Comparison of ENCODE assay signal across 22 mouse cellular contexts in the genomic region with DNA sequence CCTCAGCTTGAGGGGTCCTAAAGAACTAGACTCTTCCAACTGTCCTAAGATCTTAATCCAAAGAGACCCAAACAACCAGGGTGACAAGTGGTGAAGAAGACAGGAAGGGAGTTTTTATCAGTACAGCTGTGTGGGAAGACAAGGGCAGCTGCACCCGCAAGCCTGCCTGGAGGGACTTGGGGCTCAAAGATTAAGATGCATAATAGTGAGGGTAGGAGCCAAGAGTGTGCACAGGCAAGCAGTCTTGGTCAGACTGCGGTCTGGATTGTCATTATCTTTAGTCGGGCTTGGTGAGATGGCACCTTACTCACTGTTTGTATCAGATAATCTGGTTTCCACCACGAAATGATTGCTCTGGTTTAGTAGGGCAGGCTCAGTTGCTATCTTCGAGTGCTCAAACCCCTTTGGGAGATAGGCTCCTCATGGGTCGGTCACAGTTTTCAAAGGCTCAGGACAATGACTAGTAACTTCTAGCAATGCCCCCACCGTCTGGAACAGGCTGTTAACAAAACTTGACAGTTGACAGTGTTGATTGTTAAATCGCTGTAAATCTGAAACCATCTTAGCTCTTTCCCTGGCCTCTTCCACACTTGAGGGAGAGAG.
DNase-seq lines count a peak whose midpoint lies in the region; ATAC-seq and TF ChIP-seq lines count a peak whose summit lies in the region.
"Had no signal": no experiment of that assay in that cellular context is flagged by ENCODE, and none has a peak within 500 bp of the region (broad histone marks: within the 10 kb centered on the region; RNA-seq: fewer than 3 reads in every experiment).

No protein-coding gene starts in this region.

- no peak overlapping the region for H3K9ac ChIP-seq in liver, embryonic 16.5 days (ENCODE audit: low read depth, low read length)
- no peak overlapping the region for H3K9ac ChIP-seq in kidney, embryonic 15.5 days
- H3K9ac ChIP-seq: embryonic facial prominence, embryonic 13.5 days; forebrain, embryonic 12.5 days; hindbrain, embryonic 15.5 days had no signal

- H3K27me3 ChIP-seq in liver, embryonic 16.5 days (ENCODE audit: control insufficient read depth, insufficient read depth, low read depth, low read length): peaks cover 2% of the 10 kb centered on the region; the same call in 1 of the 2 replicates
- peaks cover 4% of the 10 kb centered on the region for H3K27me3 ChIP-seq in myocyte (ENCODE audit: control insufficient read depth, insufficient read depth, insufficient read length)
- no peaks in the 10 kb centered on the region for H3K27me3 ChIP-seq in kidney, embryonic 15.5 days
- H3K27me3 ChIP-seq in kidney, adult 2 months (replicated peaks; ENCODE audit: control insufficient read depth, insufficient read depth, low read length): no peaks in the 10 kb centered on the region
- H3K27me3 ChIP-seq: forebrain, embryonic 12.5 days; hindbrain, embryonic 15.5 days had no signal

- DNase-seq in c-Kit-positive CD71-negative TER-119-negative erythroid progenitor cells, embryonic 14.5 days (ENCODE audit: low read depth): peak; percentile 18
- DNase-seq in liver: peak; percentile 40
- no peak for DNase-seq in kidney, adult 2 months
- DNase-seq in heart, postnatal 14 days: no peak
- DNase-seq: adrenal gland, postnatal 36 days; cerebellum, adult 11-12 months; cerebellum, postnatal 10 days; embryo, embryonic 11 days; kidney, adult 8-10 months; kidney, postnatal 14 days; lung, adult 18-20 months; lung, postnatal 10 days had no signal

- H3K27ac ChIP-seq in liver, embryonic 16.5 days (ENCODE audit: low read length): no peak overlapping the region
- H3K27ac ChIP-seq in kidney, embryonic 15.5 days: no peak overlapping the region
- no peak overlapping the region for H3K27ac ChIP-seq in kidney, adult 2 months (ENCODE audit: insufficient read depth, low read depth, low read length)
- H3K27ac ChIP-seq: embryonic facial prominence, embryonic 13.5 days; forebrain, embryonic 12.5 days; hindbrain, embryonic 15.5 days; stomach, postnatal 0 days had no signal

- H3K4me2 ChIP-seq in liver, embryonic 16.5 days (ENCODE audit: low read depth, low read length): no peak overlapping the region
- H3K4me2 ChIP-seq in myocyte (ENCODE audit: low read depth): no peak overlapping the region
- H3K4me2 ChIP-seq in kidney, embryonic 15.5 days: no peak overlapping the region
- H3K4me2 ChIP-seq: embryonic facial prominence, embryonic 13.5 days; forebrain, embryonic 12.5 days; heart, embryonic 11.5 days; hindbrain, embryonic 15.5 days had no signal

- no peak for TF ChIP-seq POLR2A in myocyte (IDR thresholded peaks at IDR 0.05; ENCODE audit: insufficient read length, low read depth)
- TF ChIP-seq POLR2A in kidney, adult 2 months (IDR thresholded peaks at IDR 0.05; ENCODE audit: low read depth, low read length): no peak

- WGBS in liver, embryonic 16.5 days (ENCODE audit: insufficient replicate concordance): 16% methylated on average over 8 of the region's 8 CpGs
- 71% methylated on average over 8 of the region's 8 CpGs for WGBS in kidney, embryonic 15.5 days
- 67% methylated on average over 8 of the region's 8 CpGs for WGBS in kidney, adult 2 months

- no peaks in the 10 kb centered on the region for H3K36me3 ChIP-seq in liver, embryonic 16.5 days (ENCODE audit: control insufficient read depth, insufficient read depth)
- no peaks in the 10 kb centered on the region for H3K36me3 ChIP-seq in myocyte (ENCODE audit: control insufficient read depth, insufficient read depth)
- H3K36me3 ChIP-seq in kidney, embryonic 15.5 days: no peaks in the 10 kb centered on the region
- H3K36me3 ChIP-seq in kidney, adult 2 months (ENCODE audit: control insufficient read depth, insufficient read depth, low read length): no peaks in the 10 kb centered on the region
- H3K36me3 ChIP-seq: embryonic facial prominence, embryonic 13.5 days; forebrain, embryonic 12.5 days; hindbrain, embryonic 15.5 days had no signal

- no peaks in the 10 kb centered on the region; the same call in 1 of the 2 replicates for H3K4me1 ChIP-seq in liver, embryonic 16.5 days (ENCODE audit: control insufficient read depth, low read depth, low read length)
- no peaks in the 10 kb centered on the region for H3K4me1 ChIP-seq in kidney, embryonic 15.5 days
- no peaks in the 10 kb centered on the region for H3K4me1 ChIP-seq in kidney, adult 2 months (ENCODE audit: control insufficient read depth, insufficient read depth, low read length)

- no peak overlapping the region for H3K4me3 ChIP-seq in liver, embryonic 16.5 days (ENCODE audit: low read depth, low read length)
- H3K4me3 ChIP-seq in myocyte: no peak overlapping the region
- H3K4me3 ChIP-seq in kidney, embryonic 15.5 days (replicated peaks): no peak overlapping the region
- H3K4me3 ChIP-seq in kidney, adult 2 months (ENCODE audit: insufficient read depth, low read depth, low read length): no peak overlapping the region
- H3K4me3 ChIP-seq: embryonic facial prominence, embryonic 13.5 days; erythroblast, embryonic 14.5 days; forebrain, embryonic 12.5 days; hindbrain, embryonic 15.5 days had no signal

- no peaks in the 10 kb centered on the region for H3K79me2 ChIP-seq in myocyte (ENCODE audit: control insufficient read depth, insufficient read depth)

- peak; percentile 64 for ATAC-seq in liver, embryonic 16.5 days (ENCODE audit: low read depth)
- ATAC-seq in kidney, embryonic 15.5 days (replicated peaks; ENCODE audit: low FRiP score): no peak
- ATAC-seq: midbrain, embryonic 16.5 days had no signal

- H3K9me3 ChIP-seq in liver, embryonic 16.5 days (replicated peaks; ENCODE audit: control insufficient read depth, low read length): no peaks in the 10 kb centered on the region
- no peaks in the 10 kb centered on the region for H3K9me3 ChIP-seq in kidney, embryonic 15.5 days (replicated peaks)
- H3K9me3 ChIP-seq: embryonic facial prominence, embryonic 13.5 days; forebrain, embryonic 12.5 days; hindbrain, embryonic 15.5 days had no signal

- no peak overlapping the region for H3ac ChIP-seq in myocyte (ENCODE audit: control insufficient read depth, insufficient read length)

- no peak for TF ChIP-seq CTCF in kidney, adult 2 months (conservative IDR thresholded peaks at IDR 0.05; ENCODE audit: insufficient read depth, insufficient read length, low read depth, low read length)

- intact Hi-C loops in heart, postnatal 14 days (cut with DNase I): no loop called here

TF ChIP-seq in myocyte, 11 proteins besides CTCF, POLR2A, EP300 and RAD21:
- TF ChIP-seq MYOD1 (IDR thresholded peaks at IDR 0.05; ENCODE audit: control insufficient read depth in 1 of 3, insufficient read length in 2 of 3, low read depth in 2 of 3) (peak in 2 of 3 experiments; percentile 29 to 38), MYOG (IDR thresholded peaks at IDR 0.05; ENCODE audit: control insufficient read depth in 1 of 3, insufficient read depth in 1 of 3, insufficient read length in 2 of 3, low read depth in 2 of 3) (peak in 2 of 3 experiments; percentile 6 to 17), TCF12 (IDR thresholded peaks at IDR 0.05; ENCODE audit: insufficient read depth, poor library complexity, severe bottlenecking) (no peak), REST (IDR thresholded peaks at IDR 0.05; ENCODE audit: insufficient read depth, insufficient read length) (no peak)
TF ChIP-seq in myocyte: peak in this region for 2.

Comparison
In these comparisons a context has a peak if more than half of its experiments do, and no peak if none do; other contexts are left out.
1. DNase-seq: peak in c-Kit-positive CD71-negative TER-119-negative erythroid progenitor cells, embryonic 14.5 days (single experiment) and liver (single experiment); none in kidney, adult 2 months (single experiment) and heart, postnatal 14 days (0 of 2).